Mouse (Mus musculus) left cerebral cortex, postnatal 25 days (tissue): ENCODE data around the gene Fgfr2. TPM values are rescaled to one million over a fixed set of nuclear protein-coding genes. Genes with fewer than 3 reads are reported as not detected.

Source experiments
- DNase-seq, 2 experiments: peaks; one replicate each; pipeline ENCODE4 v3.0.0; 2022; ENCODE audit warnings: low spot score in 2 of 2, mixed read lengths in 1 of 2
- intact Hi-C: fragments of 180-260 bp; cut with DNase I; formaldehyde crosslinking; loops from one replicate; pipeline ENCODE4 v1.15.1; 2025
- total RNA-seq, 2 experiments: library from RNA; stranded (reverse); gene quantifications; 2 replicates each; pipeline ENCODE4 v1.2.3; 2021

Fgfr2 gene
- total RNA-seq, 2 experiments from 2014 or later = 37.1 to 42.0 TPM

- intact Hi-C loops = no loop called here
- no peak for DNase-seq
Observed at GRCm38 (mm10) chr7:132249563-132250119, 873.5 kb downstream of the Fgfr2 start.

DNA sequence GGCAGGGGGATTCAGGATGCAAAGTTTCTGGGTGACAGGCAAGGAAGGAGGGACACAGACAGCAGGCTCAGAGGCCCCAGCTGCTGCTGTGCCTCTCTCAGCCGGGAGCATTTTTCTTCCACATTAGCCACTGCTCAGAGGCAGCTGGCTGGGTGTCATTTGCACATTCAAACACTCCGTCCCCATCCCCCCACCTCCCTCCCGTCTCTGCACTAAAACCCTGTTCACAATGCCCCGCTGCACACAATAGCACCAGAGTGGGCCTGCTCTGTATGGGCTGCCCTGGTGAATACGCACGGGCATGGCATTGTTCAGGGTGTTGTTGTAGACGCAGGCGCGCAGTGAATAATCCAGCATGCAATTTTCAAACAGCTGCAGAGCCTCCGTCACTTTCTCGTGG lies 875.6 kb downstream of the Fgfr2 start:
- DNase-seq = peak; percentile 41 to 50
- intact Hi-C loops = no loop called here

- no peak for DNase-seq
- intact Hi-C loops = no loop called here
Observed at GRCm38 (mm10) chr7:132247091-132247490, 876.1 kb downstream of the Fgfr2 start.

DNA sequence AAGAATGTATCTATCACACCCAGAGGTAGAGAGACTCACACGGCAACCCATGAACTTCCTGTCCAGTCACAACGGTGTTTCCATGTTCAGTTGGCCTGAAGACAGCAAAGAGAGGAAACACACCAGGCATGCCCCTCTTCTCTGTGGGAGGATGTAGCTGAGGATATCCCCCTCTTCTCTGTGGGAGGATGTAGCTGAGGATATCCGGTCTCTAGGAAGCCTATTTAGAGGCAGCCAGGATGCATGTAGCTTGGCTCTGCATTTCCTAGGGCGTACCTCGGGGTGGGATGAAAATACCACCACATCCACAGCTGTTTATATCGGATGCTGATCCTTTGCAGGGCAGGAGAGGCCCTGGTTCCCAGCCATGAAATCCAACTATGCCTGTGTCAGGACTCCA lies 877.4 kb downstream of the Fgfr2 start:
- intact Hi-C loops = no loop called here
- DNase-seq = no peak

DNA sequence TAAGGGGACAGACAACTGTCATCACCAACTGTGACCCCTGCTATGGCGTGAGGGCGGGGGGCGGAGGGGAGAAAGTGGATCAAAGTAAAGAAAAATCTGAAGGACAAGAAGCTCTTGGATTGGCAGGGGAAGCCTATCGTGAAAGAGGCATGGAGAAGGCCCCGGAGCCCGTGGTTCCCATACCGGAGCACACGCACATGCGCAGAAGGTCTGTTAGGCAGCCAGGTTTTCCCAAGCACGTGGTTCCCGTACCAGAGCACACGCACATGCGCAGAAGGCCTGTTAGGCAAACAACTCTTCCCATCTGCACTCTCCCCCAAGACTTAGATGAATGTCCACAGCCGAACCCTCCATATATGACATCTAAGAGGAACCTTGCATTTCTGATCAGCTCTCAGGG lies 878.5 kb downstream of the Fgfr2 start:
- DNase-seq = no peak
- intact Hi-C loops = no loop called here

- DNase-seq = no peak
- intact Hi-C loops = no loop called here
Observed at GRCm38 (mm10) chr7:132243225-132243624, 879.9 kb downstream of the Fgfr2 start.

DNA sequence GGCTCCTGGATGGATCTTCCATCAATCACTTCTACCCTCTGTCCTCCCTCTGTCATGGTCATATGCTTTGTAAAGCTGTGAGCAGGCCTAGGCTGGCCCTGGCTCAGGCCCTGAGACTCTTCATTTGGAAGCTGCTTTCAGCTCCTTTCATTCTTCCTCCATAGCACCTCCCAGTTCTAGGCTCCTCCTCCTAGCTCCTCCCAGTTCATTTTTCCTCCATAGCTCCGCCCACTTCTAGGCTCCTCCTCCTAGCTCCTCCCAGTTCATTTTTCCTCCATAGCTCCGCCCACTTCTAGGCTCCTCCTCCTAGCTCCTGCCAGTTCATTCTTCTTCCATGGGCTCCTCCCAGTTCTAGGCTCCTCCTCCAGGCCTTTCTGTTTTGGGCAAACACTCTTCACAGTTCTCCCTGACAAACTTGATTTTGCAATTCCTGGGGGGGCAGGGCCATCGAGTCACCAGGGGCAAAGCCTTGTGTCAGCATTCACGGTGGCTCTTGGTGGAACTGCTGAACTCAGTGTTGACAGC lies 880.5 kb downstream of the Fgfr2 start:
- DNase-seq = no peak
- intact Hi-C loops = no loop called here

DNA sequence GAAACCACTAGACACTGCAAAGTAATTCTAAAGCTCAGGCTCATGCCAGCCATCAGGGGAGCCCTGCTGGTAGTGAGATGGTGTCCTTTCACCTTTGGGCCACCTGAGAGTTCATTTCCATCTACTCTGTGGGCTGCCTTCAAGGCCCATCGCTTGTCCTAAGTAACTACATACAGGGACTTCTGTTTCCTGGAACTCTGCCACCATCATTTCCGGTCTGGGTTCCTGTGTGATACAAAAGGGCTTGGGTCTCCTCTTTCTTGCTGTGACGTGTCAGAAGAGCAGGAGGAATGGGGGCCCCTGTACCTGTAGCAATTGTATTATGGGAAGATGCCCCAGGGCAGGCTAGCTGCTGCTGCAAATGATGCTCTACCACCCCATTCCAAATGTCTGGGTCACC lies 884.2 kb downstream of the Fgfr2 start:
- DNase-seq = no peak
- intact Hi-C loops = no loop called here

GRCm38 (mm10) chr7:132237191-132237590 lies 886.0 kb downstream of the Fgfr2 start:
- no peak for DNase-seq
- intact Hi-C loops = no loop called here

GRCm38 (mm10) chr7:132236789-132237188 lies 886.4 kb downstream of the Fgfr2 start:
- intact Hi-C loops = no loop called here
- no peak for DNase-seq

GRCm38 (mm10) chr7:132234250-132234649 lies 888.9 kb downstream of the Fgfr2 start:
- no peak for DNase-seq
- intact Hi-C loops = no loop called here

- no peak for DNase-seq
- intact Hi-C loops = no loop called here
Observed at GRCm38 (mm10) chr7:132233732-132234131, 889.4 kb downstream of the Fgfr2 start.

DNA sequence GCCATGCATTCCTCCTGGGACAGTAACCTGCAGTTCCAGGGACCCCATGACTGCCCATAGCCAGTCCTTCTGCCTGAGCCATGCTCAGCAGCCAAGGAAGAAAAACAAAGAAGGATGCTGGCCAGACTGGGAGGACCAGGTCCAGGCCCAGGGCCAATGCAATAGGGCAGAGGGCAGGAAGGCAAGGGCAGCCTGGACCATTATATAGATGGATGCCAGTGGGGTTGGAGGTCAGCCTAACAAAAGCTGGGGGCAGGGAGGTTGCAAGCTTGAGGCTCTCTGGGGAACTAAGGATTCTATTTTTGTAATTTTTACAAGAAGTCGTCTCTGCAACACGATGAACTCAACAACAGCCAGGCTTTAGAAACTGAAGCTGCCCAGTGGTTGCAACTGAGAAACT lies 890.2 kb downstream of the Fgfr2 start:
- intact Hi-C loops = no loop called here
- DNase-seq = no peak

DNA sequence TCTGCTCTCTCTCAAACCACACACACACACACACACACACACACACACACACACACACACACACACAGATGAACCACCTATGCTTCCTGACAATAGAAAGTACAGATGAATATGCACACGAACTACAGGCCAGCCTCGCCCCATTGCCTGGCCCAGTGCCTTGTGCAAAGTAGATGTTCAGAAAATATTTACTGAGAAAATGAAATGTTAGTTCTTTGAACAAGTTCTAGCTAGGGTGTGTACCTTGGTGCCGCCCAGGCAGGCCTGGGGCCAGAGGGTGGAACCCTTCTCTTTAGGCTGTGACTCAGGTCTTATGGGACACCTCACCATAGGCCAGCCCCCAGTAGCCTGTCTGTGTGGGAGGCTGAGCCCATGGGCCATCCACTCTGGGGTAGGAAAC lies 891.7 kb downstream of the Fgfr2 start:
- intact Hi-C loops = no loop called here
- no peak for DNase-seq

DNA sequence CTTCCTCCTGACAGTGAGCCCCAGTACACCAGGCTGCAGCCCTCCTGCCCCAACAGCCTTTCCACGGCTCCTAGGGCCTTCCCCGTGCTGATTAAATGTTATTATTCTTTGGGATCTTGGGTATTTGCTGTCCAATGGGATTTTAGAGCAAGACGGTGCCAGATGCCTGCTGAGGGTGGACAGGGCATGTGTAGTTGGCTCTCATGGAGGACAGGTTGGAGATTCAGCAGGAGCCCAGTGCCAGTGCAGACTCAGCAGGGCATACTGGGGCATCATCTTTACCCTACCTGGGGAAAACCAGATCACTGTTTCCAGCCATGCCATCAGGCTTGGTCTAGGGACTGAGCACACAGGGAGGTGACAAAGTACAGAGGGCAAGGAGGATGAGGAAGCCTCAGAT lies 892.2 kb downstream of the Fgfr2 start:
- intact Hi-C loops = no loop called here
- DNase-seq = no peak

GRCm38 (mm10) chr7:132227075-132227640 lies 896.0 kb downstream of the Fgfr2 start:
- DNase-seq = no peak
- intact Hi-C loops = loop anchor here (5.0 kb wide), 2 partner anchors 90 to 410 kb away; partner anchors contain the start of gene Chst15

DNA sequence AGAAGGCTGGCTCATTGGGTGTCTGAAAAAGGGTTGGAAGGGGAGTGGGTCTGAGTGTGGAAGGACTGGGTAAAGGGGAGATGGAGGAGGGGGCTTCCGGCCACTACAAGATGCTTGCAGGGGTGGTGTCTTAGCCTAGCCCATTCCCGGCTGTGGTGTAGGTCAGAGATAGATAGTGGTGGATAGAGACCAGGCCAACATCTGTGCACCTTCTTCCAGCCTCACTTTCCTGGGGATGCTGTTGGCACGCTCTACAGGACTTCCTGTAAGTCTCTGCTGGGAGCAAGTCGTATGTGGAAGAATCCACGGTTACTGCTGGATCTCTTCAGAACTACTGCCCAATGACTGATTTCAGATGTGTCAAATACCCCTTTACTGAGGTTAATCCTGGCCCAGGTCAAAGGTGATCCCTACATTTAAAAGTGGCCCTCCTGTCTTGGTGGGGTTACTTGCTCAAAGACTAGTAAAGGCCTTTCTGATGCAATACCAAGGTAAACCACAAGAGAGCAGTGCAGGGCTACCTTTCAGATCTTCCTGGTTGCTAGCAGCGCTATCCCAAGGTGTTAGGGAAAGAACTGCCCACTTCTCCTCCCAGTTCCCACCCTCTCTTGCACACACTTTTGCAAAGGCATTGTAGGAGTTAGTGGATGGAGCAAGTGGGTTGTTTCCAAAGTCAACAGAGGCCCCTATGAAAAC lies 896.6 kb downstream of the Fgfr2 start:
- DNase-seq = peak; percentile 92 to 94
- intact Hi-C loops = loop anchor here (1.0 to 5.0 kb wide), 5 partner anchors 91 to 411 kb away; partner anchors contain the start of gene Chst15

DNA sequence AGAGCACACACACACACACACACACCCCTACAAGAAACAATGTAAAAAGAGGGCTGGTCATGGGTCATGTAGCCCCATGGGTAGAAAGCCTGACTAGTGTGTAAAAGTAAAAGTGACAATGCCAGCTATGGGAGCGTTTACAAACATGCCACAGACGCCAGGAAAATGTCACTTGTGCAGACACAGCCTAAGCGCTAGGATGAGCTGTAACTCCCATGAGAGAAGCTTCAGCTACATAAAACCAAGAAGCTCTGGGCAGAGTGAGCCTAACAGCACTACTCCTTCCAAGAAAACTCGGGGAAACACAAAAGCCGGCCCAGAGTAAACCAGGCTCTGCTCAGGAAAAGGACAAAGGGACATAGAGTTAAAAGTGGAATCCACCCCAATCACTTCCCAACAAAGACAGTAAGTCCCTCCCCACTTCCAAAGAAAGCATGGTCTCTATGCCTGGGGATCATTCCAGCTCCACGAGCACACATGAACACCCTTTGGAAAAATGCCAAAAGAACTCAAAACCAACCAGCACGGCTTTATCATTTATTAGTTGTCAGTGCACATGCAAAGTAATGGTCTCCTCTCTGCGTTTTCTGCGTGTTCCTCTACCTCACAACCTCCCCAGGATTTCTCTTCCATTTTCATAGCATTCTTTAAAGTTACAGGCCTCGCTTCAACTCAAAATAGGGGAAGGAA lies 899.6 kb downstream of the Fgfr2 start:
- intact Hi-C loops = no loop called here
- DNase-seq = no peak

GRCm38 (mm10) chr7:132214031-132214430 lies 909.1 kb downstream of the Fgfr2 start:
- DNase-seq = no peak
- intact Hi-C loops = loop anchor here (10.0 kb wide), 1 partner anchor 649 kb away; the partner anchor contains the start of gene Bub3

- intact Hi-C loops = loop anchor here (1.0 to 10.0 kb wide), 2 partner anchors 314 to 649 kb away; partner anchors contain the start of gene Bub3
- DNase-seq = peak; percentile 87
Observed at GRCm38 (mm10) chr7:132213460-132213859, 909.7 kb downstream of the Fgfr2 start.
